Mouse (Mus musculus) small intestine, adult 2 months (tissue): Measurements from ENCODE around the gene Psmd13.

Experiments
- CTCF ChIP-seq: fragments of 200-500 bp; IDR thresholded peaks from 2 replicates; pipeline ENCODE4 v1.5.1; 2012; ENCODE audit warnings: low read depth, mild to moderate bottlenecking, control low read depth, inconsistent platforms, low read length, moderate library complexity, mixed read lengths; ENCODE audit not compliant: insufficient replicate concordance, insufficient read length; ENCODE audit errors: extremely low read depth
- POLR2A ChIP-seq: fragments of 200-500 bp; IDR thresholded peaks from 2 replicates; pipeline ENCODE4 v1.6.1; 2012; ENCODE audit warnings: low read depth, mild to moderate bottlenecking, control low read depth, inconsistent platforms, low read length, moderate library complexity

DNA sequence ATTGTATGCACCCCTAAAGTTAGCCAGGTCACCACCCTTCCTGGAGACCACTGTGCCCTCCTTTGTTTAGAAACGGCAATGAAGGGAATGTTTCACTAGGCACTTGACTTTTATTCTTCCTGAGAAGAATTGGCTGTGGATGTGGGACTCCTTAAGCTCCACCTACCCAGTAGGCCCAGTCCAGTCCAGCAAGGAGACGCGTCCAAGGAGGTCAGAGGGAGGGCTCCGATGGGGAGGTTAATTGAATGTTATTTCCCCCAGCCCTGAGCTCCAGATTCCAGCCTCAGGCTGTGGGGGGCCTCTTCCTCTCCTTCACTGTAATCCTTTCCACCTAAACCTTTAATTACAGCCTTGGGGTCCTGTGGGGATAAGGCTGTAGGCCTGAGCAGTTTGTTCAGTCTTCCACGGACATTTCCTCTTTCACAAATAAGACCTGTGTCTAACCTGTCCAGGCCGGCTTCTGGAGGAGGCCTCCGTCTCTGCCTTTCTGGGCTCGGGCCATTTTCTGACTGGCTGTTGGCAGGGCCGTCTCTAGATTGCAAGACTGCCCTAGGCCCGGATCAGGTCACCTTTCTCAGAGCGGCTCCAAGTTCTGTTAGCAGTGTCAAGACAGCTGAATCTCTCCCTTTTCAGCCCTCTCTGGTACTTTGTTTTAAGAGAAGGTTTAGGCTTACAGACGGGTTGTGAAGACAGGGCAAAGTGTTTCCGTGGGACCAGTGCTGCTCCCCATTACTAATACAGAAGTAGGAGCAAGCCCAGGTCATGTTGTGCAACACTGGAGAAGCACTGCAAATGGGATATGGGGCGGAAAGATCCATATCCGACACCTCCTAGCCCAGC lies 20.5 kb downstream of the Psmd13 start:
- TF ChIP-seq CTCF: no peak
- no peak for TF ChIP-seq POLR2A
